Mouse (Mus musculus) heart, postnatal 10 days (tissue): ENCODE data around the gene Sgo1. TPM values are rescaled to one million over a fixed set of nuclear protein-coding genes. Genes with fewer than 3 reads are reported as not detected.
"Not testable (repeated sequence)": the region's sequence is repeated elsewhere in the genome, so short reads cannot be mapped to it uniquely, and the experiment has no call there.

Source experiments
- DNase-seq, 2 experiments: peaks; one replicate each; pipeline ENCODE4 v3.0.0; 2021
- intact Hi-C: fragments of 180-260 bp; cut with DNase I; formaldehyde crosslinking; loops from one replicate; pipeline ENCODE4 v1.15.1; 2025
- total RNA-seq, 2 experiments: library from RNA; stranded (reverse); gene quantifications; 2 replicates each; pipeline ENCODE4 v1.2.3; 2021

Gene Sgo1
- total RNA-seq, result 1 to 10 TPM; 3.4 to 3.8 TPM

- peak; percentile 98 for DNase-seq
- intact Hi-C loops, result loop anchor here (2.0 kb wide), 2 partner anchors 122 to 210 kb away; partner anchors contain the start of genes Kat2b and Rab5a
These were observed at the start of gene Sgo1 for GRCm38 (mm10) chr17:53688877-53689802. Gene Sgo1 (minus strand): TSS chr17:53689333.

GRCm38 (mm10) chr17:53718916-53719315 lies 29.8 kb upstream of the Sgo1 start:
- intact Hi-C loops, DNase-seq: not testable (repeated sequence)

DNA sequence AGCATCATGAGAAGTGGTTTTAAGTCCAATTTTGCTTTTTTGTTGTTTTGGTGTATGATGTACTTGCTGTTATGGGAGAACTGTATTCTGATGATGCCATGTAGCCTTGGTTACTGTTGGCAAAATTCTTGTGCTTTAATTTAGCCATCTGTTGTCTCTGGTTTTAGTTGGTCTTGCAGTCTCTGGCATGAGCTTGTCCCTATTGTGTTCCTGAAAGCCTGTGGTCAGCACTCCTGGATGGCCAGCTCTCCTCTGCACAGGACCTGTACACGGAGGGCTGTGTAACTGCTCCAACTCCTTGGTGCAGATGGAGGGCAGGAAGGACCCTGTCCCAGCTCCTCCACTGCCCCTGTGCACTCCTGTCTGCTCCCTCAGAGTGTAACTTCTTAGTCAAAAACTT lies 29.3 kb upstream of the Sgo1 start:
- intact Hi-C loops, result no loop called here
- DNase-seq, result no peak

DNA sequence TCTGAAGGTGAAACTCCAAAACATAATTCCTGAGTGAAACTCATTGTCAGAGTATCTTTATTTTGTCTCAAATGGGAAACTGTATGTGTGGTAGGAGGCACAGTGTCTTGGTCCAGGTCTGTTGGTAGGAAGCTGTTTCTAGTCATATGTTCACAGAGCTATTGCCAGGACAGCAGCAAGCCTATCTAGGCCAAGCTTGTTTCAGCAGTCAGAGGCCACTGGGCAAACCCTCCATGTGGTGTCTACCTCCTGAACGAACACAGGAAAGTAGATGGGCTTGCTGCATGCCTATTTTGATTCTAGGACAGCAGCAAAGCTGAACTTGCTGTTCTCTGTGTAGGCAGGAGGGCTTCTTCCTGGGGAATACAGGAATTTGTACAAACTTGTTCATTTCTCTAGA lies 26.0 kb upstream of the Sgo1 start:
- intact Hi-C loops, DNase-seq: not testable (repeated sequence)

DNA sequence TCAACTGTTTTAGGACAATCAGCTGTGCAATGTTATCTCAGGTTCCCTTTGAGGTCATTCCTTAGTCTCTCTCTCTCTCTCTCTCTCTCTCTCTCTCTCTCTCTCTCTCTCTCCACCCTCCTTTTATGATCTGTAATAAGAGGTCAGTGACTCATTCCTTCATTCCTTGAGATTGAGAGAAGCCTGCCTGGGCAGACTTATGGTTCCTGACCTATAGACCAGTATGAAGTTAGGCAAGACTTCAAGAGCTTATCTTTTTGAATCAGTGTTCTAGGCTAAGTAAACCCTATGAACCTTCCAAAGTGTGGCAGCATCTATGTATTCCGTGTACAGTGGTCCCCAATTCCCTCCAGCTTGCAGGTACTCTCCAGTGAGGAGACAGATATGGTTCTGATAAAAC lies 25.3 kb upstream of the Sgo1 start:
- DNase-seq, result no peak
- intact Hi-C loops, result no loop called here

GRCm38 (mm10) chr17:53697521-53697920 lies 8.4 kb upstream of the Sgo1 start:
- DNase-seq, result not testable (repeated sequence)
- intact Hi-C loops, result loop anchor here (10.0 kb wide), 1 partner anchor 293 kb away; no protein-coding TSS in a partner anchor

DNA sequence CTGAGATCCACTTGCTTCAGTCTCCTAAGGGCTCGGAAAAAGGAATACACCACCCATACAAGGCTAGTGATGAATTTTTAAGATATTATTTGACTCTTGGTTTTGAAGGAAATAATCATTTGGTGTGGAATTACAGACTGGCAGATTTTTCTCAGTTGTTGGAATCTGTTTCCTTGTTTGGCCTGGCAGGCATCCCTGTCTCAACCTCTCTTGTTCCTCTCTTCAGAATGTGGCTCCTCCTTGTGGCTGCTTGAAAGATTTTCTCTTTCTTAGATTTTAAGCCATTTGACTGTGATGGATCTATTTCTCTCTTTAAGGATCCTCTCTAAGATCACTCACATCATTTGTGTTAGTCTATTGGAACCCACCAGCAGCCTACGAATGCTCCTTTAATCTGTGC lies 4.9 kb upstream of the Sgo1 start:
- DNase-seq, result peak; percentile 49 to 70
- intact Hi-C loops, result loop anchor here (2.0 to 10.0 kb wide), 2 partner anchors 181 to 289 kb away; no protein-coding TSS in a partner anchor

- DNase-seq, result no peak
- intact Hi-C loops, result loop anchor here (2.0 to 10.0 kb wide), 3 partner anchors 123 to 285 kb away; partner anchors contain the start of genes Kat2b and Rab5a
These were observed 813 bp upstream of the Sgo1 start for GRCm38 (mm10) chr17:53689946-53690345.

DNA sequence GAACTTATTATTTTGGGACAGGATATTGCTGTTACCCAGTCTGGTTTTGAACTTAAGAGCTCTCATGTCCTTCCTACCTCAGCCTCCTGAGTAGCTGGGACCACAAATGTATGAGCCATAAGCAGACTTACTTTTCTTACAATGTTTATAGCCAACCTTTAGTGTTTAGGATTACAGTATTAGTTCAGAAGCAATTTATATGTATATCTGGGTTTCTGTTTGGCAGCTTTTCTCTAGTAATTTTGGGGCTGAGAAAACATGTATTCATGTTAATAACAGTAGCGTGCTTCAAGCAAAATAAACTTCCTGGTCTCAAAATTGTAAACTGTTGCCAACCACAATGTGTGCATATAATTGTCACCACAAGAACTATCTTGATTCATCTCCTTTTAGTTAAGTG lies 812 bp downstream of the Sgo1 start:
- no peak for DNase-seq
- intact Hi-C loops, result loop anchor here (2.0 kb wide), 2 partner anchors 122 to 210 kb away; partner anchors contain the start of genes Kat2b and Rab5a

GRCm38 (mm10) chr17:53678716-53679115 lies 10.4 kb downstream of the Sgo1 start:
- DNase-seq, result peak; percentile 12 to 13
- intact Hi-C loops, result loop anchor here (5.0 kb wide), 1 partner anchor 154 kb away; no protein-coding TSS in a partner anchor

- DNase-seq, result no peak
- intact Hi-C loops, result no loop called here
These were observed 18.7 kb downstream of the Sgo1 start for GRCm38 (mm10) chr17:53670453-53670852.

- no peak for DNase-seq
- intact Hi-C loops, result no loop called here
These were observed 24.3 kb downstream of the Sgo1 start for GRCm38 (mm10) chr17:53664703-53665382.

DNA sequence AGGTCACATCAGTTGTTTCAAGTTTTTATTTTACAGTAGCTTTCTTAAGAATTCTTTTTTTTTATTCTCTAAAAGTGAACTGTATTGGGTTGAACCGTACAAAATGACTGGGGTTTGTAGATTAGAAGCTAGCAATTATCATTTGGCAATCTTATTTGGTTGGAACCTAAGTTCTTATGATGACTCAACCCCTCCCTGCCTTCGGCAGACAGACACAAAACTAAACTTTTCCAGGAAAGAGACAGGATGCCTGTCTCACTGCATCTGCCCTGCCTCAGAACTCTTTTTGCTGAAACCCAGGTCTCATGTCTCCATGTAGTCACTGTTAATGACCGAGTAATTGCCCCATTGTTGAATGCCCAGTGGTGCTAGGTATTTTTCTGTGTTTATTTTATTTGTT lies 24.9 kb downstream of the Sgo1 start:
- no peak for DNase-seq
- intact Hi-C loops, result no loop called here

DNA sequence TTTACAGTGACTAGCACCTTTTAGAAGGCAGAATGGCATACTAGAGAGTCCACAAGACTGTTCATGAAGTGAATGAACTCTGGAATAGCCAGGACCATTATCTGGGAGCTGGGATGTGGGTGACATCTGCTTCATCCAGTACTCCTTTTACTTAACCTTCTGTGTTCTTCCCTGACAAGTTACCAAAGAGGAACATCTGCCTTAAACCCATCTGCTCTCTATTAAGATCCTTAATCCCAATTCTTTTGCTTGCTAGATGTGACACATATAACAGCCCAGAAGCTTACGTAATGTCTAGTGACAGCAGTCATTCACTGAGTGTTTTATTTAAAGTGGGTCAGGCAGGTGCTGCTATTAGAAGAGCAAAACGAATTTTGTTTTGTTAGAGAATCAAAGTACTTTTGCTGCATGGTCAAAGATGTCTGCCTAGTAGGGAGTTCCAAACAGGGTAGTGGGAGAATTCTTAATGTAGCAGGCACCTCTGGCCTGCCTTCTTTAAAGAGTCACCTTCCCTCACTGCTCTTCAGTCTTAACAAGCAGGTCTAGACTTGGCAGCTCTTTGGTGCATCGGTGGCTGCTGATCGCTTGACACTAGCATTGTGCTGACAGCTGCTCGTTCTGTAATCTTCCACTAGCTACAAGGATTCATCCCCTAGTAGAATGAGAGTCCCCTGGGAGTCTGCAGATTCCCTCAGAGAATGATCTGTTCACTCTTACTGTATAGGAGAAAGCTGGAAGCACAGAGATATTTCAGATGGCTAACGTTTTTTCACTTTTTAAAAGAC lies 27.9 kb downstream of the Sgo1 start:
- intact Hi-C loops, result no loop called here
- peak; percentile 26 to 41 for DNase-seq

- intact Hi-C loops, result loop anchor here (10.0 kb wide), 1 partner anchor 95 kb away; the partner anchor contains the start of gene Kat2b
- DNase-seq, result peak; percentile 22 to 24
These were observed 29.4 kb downstream of the Sgo1 start for GRCm38 (mm10) chr17:53659738-53660137.

DNA sequence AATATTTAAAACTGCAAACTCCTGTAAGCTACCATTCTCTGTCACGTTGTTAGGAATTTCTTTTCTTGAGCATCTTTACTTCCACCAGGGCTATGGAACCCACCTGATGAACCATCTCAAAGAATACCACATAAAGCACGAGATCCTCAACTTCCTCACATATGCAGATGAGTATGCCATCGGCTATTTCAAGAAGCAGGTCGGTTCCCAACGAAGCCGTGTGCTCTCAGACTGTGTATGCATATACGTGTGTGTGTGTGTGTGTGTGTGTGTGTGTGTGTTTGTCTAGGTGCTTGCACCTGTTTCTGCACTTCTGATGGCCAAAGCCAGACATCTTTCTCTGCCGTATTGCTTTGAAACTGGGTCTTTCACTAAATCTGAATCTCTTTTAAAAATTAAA lies 29.9 kb downstream of the Sgo1 start:
- intact Hi-C loops, result loop anchor here (10.0 kb wide), 1 partner anchor 94 kb away; the partner anchor contains the start of gene Kat2b

GRCm38 (mm10) chr17:53658668-53659067 lies 30.5 kb downstream of the Sgo1 start:
- intact Hi-C loops, result loop anchor here (10.0 kb wide), 1 partner anchor 94 kb away; the partner anchor contains the start of gene Kat2b
- DNase-seq, result no peak

More for the DNA sequence above, 29.9 kb downstream of the Sgo1 start:
- DNase-seq, result no peak

DNA sequence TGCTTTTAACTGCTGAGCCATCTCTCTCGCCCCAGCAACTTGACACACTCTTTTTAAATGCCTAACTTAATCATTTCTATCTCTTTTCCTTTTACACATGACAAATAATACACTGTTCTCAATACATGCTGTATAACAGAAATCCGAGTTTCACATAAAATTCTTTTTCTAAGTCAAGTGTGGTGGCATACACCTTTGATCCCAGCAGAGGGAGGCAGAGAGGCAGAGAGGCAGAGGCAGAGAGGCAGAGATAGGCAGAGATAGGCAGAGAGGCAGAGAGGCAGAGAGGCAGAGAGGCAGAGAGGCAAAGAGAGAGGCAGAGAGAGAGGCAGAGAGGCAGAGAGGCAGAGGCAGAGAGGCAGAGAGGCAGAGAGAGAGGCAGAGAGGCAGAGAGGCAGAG lies 31.7 kb downstream of the Sgo1 start:
- intact Hi-C loops, result loop anchor here (10.0 kb wide), 1 partner anchor 93 kb away; the partner anchor contains the start of gene Kat2b
- peak in 1 of 2 experiments; percentile 27 for DNase-seq

DNA sequence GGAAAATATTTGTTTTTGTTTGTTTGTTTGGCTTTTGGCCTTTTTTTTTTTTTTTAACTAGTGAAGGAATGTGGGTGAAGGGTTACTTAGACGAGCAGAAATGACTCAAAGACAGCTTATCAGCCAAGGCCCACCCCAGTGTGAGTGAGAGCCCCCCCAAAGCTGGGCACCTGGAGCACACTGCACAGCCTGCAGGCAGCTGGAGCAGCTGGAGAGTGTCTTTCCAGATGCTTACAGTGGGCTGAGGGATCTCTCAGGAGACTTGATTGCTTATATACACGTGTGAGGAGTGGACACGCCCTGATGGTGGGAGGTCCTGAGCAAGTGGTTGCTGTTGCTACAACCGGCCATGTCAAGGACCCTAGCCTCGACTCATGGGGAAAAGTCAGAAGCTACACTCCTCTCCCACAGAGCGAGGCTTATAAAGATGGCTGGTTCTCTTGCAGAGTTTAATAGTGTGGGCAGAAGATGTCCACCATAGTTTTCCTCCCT lies 32.7 kb downstream of the Sgo1 start:
- intact Hi-C loops, result loop anchor here (10.0 kb wide), 1 partner anchor 92 kb away; the partner anchor contains the start of gene Kat2b
- DNase-seq, result no peak

GRCm38 (mm10) chr17:53655959-53656358 lies 33.2 kb downstream of the Sgo1 start:
- intact Hi-C loops, result loop anchor here (10.0 kb wide), 1 partner anchor 91 kb away; the partner anchor contains the start of gene Kat2b
- no peak for DNase-seq
